Mouse (Mus musculus): ENCODE data around the gene Map3k3. TPM values are rescaled to one million over a fixed set of nuclear protein-coding genes. Genes with fewer than 3 reads are reported as not detected.
"Not testable (repeated sequence)": the region's sequence is repeated elsewhere in the genome, so short reads cannot be mapped to it uniquely, and the experiment has no call there.

Map3k3 gene
- total RNA-seq, 1 experiment = 43.7 TPM

- Histone ChIP-seq H3K9ac (ENCODE audit: insufficient read depth, low read depth, low read length, poor library complexity, severe bottlenecking) (no peak overlapping the region), H3K4me3 (ENCODE audit: insufficient read depth in 1 of 2, low read depth in 1 of 2, low read length in 2 of 2, poor library complexity in 1 of 2, severe bottlenecking in 1 of 2) (no peak overlapping the region), H3K9me3 (ENCODE audit: control insufficient read depth, insufficient read depth, low read depth, low read length) (no peaks in the 10 kb centered on the region), H3K27ac (ENCODE audit: insufficient read depth, low read depth, low read length, poor library complexity, severe bottlenecking) (no peak overlapping the region), H3K4me1 (ENCODE audit: control insufficient read depth in 2 of 2, insufficient read depth in 2 of 2, low read length in 2 of 2, poor library complexity in 1 of 2) (no peaks in the 10 kb centered on the region), H3K36me3 (ENCODE audit: control insufficient read depth, insufficient read depth, low read length, poor library complexity, severe bottlenecking) (no peaks in the 10 kb centered on the region; the same call in 1 of the 2 replicates)
- TF ChIP-seq MAFK (IDR thresholded peaks at IDR 0.05; ENCODE audit: insufficient read depth, low read depth, low read length) (no peak), ZNF384 (IDR thresholded peaks at IDR 0.05; ENCODE audit: low read depth, low read length) (no peak), HCFC1 (IDR thresholded peaks at IDR 0.05; ENCODE audit: borderline replicate concordance, insufficient read depth, low read length) (no peak), ZC3H11A (IDR thresholded peaks at IDR 0.05; ENCODE audit: borderline replicate concordance, low read depth, low read length) (no peak), CHD2 (IDR thresholded peaks at IDR 0.05; ENCODE audit: low read depth, low read length) (no peak)
- in situ Hi-C loops (cut with MboI; ENCODE audit: low sequenced_read_pairs in 2 of 2, unreplicated experiment in 2 of 2) = no loop called here
- no peak for DNase-seq (ENCODE audit: low read depth, low spot score)
Measured at GRCm38 (mm10) chr11:106124784-106125183, 40.4 kb downstream of the Map3k3 start.

- Histone ChIP-seq H3K4me1 (ENCODE audit: control insufficient read depth in 2 of 2, insufficient read depth in 2 of 2, low read length in 2 of 2, poor library complexity in 1 of 2) (no peaks in the 10 kb centered on the region), H3K9me3 (ENCODE audit: control insufficient read depth, insufficient read depth, low read depth, low read length) (no peaks in the 10 kb centered on the region), H3K36me3 (ENCODE audit: control insufficient read depth, insufficient read depth, low read length, poor library complexity, severe bottlenecking) (no peaks in the 10 kb centered on the region; the same call in 1 of the 2 replicates), H3K4me3 (ENCODE audit: insufficient read depth in 1 of 2, low read depth in 1 of 2, low read length in 2 of 2, poor library complexity in 1 of 2, severe bottlenecking in 1 of 2) (no peak overlapping the region), H3K9ac (ENCODE audit: insufficient read depth, low read depth, low read length, poor library complexity, severe bottlenecking) (no peak overlapping the region), H3K27ac (ENCODE audit: insufficient read depth, low read depth, low read length, poor library complexity, severe bottlenecking) (no peak overlapping the region)
- TF ChIP-seq ZNF384 (IDR thresholded peaks at IDR 0.05; ENCODE audit: low read depth, low read length) (no peak), CHD2 (IDR thresholded peaks at IDR 0.05; ENCODE audit: low read depth, low read length) (no peak), MAFK (IDR thresholded peaks at IDR 0.05; ENCODE audit: insufficient read depth, low read depth, low read length) (no peak), ZC3H11A (IDR thresholded peaks at IDR 0.05; ENCODE audit: borderline replicate concordance, low read depth, low read length) (no peak), HCFC1 (IDR thresholded peaks at IDR 0.05; ENCODE audit: borderline replicate concordance, insufficient read depth, low read length) (no peak)
- in situ Hi-C loops (cut with MboI; ENCODE audit: low sequenced_read_pairs in 2 of 2, unreplicated experiment in 2 of 2) = no loop called here
- no peak for DNase-seq (ENCODE audit: low read depth, low spot score)
Measured at GRCm38 (mm10) chr11:106125827-106126226, 41.4 kb downstream of the Map3k3 start.

- DNase-seq (ENCODE audit: low read depth, low spot score); H3K9ac ChIP-seq (ENCODE audit: insufficient read depth, low read depth, low read length, poor library complexity, severe bottlenecking); H3K27ac ChIP-seq (ENCODE audit: insufficient read depth, low read depth, low read length, poor library complexity, severe bottlenecking); H3K4me3 ChIP-seq (ENCODE audit: insufficient read depth in 1 of 2, low read depth in 1 of 2, low read length in 2 of 2, poor library complexity in 1 of 2, severe bottlenecking in 1 of 2); H3K4me1 ChIP-seq (ENCODE audit: control insufficient read depth in 2 of 2, insufficient read depth in 2 of 2, low read length in 2 of 2, poor library complexity in 1 of 2); H3K9me3 ChIP-seq (ENCODE audit: control insufficient read depth, insufficient read depth, low read depth, low read length); in situ Hi-C loops (cut with MboI; ENCODE audit: low sequenced_read_pairs in 2 of 2, unreplicated experiment in 2 of 2); H3K36me3 ChIP-seq (ENCODE audit: control insufficient read depth, insufficient read depth, low read length, poor library complexity, severe bottlenecking): not testable (repeated sequence)
Measured at GRCm38 (mm10) chr11:106126727-106127373, 42.4 kb downstream of the Map3k3 start.

GRCm38 (mm10) chr11:106129477-106129876 lies 45.1 kb downstream of the Map3k3 start:
- Histone ChIP-seq H3K36me3 (ENCODE audit: control insufficient read depth, insufficient read depth, low read length, poor library complexity, severe bottlenecking) (no peaks in the 10 kb centered on the region), H3K27ac (ENCODE audit: insufficient read depth, low read depth, low read length, poor library complexity, severe bottlenecking) (no peak overlapping the region), H3K9ac (ENCODE audit: insufficient read depth, low read depth, low read length, poor library complexity, severe bottlenecking) (no peak overlapping the region), H3K9me3 (ENCODE audit: control insufficient read depth, insufficient read depth, low read depth, low read length) (no peaks in the 10 kb centered on the region), H3K4me1 (ENCODE audit: control insufficient read depth in 2 of 2, insufficient read depth in 2 of 2, low read length in 2 of 2, poor library complexity in 1 of 2) (peaks cover 0 to 4% of the 10 kb centered on the region in 2 experiments; a peak in 1 of 4 replicates), H3K4me3 (ENCODE audit: insufficient read depth in 1 of 2, low read depth in 1 of 2, low read length in 2 of 2, poor library complexity in 1 of 2, severe bottlenecking in 1 of 2) (no peak overlapping the region)
- TF ChIP-seq MAFK (IDR thresholded peaks at IDR 0.05; ENCODE audit: insufficient read depth, low read depth, low read length) = no peak
- TF ChIP-seq CHD2 (IDR thresholded peaks at IDR 0.05; ENCODE audit: low read depth, low read length) = no peak
- TF ChIP-seq HCFC1 (IDR thresholded peaks at IDR 0.05; ENCODE audit: borderline replicate concordance, insufficient read depth, low read length) = no peak
- TF ChIP-seq ZNF384 (IDR thresholded peaks at IDR 0.05; ENCODE audit: low read depth, low read length) = no peak
- no peak for TF ChIP-seq ZC3H11A (IDR thresholded peaks at IDR 0.05; ENCODE audit: borderline replicate concordance, low read depth, low read length)
- in situ Hi-C loops (cut with MboI; ENCODE audit: low sequenced_read_pairs in 2 of 2, unreplicated experiment in 2 of 2) = no loop called here
- DNase-seq (ENCODE audit: low read depth, low spot score) = no peak

GRCm38 (mm10) chr11:106132516-106132915 lies 48.1 kb downstream of the Map3k3 start:
- DNase-seq (ENCODE audit: low read depth, low spot score) = no peak
- no peak overlapping the region for H3K4me3 ChIP-seq (ENCODE audit: insufficient read depth in 1 of 2, low read depth in 1 of 2, low read length in 2 of 2, poor library complexity in 1 of 2, severe bottlenecking in 1 of 2)
- no peaks in the 10 kb centered on the region for H3K36me3 ChIP-seq (ENCODE audit: control insufficient read depth, insufficient read depth, low read length, poor library complexity, severe bottlenecking)
- TF ChIP-seq ZNF384 (IDR thresholded peaks at IDR 0.05; ENCODE audit: low read depth, low read length) (no peak), HCFC1 (IDR thresholded peaks at IDR 0.05; ENCODE audit: borderline replicate concordance, insufficient read depth, low read length) (no peak), ZC3H11A (IDR thresholded peaks at IDR 0.05; ENCODE audit: borderline replicate concordance, low read depth, low read length) (no peak), MAFK (IDR thresholded peaks at IDR 0.05; ENCODE audit: insufficient read depth, low read depth, low read length) (no peak), CHD2 (IDR thresholded peaks at IDR 0.05; ENCODE audit: low read depth, low read length) (no peak)
- in situ Hi-C loops (cut with MboI; ENCODE audit: low sequenced_read_pairs in 2 of 2, unreplicated experiment in 2 of 2) = no loop called here
- H3K9ac ChIP-seq (ENCODE audit: insufficient read depth, low read depth, low read length, poor library complexity, severe bottlenecking) = no peak overlapping the region
- H3K4me1 ChIP-seq (ENCODE audit: control insufficient read depth in 2 of 2, insufficient read depth in 2 of 2, low read length in 2 of 2, poor library complexity in 1 of 2) = peaks cover 6 to 9% of the 10 kb centered on the region in 2 experiments; a peak in 3 of 4 replicates
- no peak overlapping the region for H3K27ac ChIP-seq (ENCODE audit: insufficient read depth, low read depth, low read length, poor library complexity, severe bottlenecking)
- no peaks in the 10 kb centered on the region for H3K9me3 ChIP-seq (ENCODE audit: control insufficient read depth, insufficient read depth, low read depth, low read length)

All from ES-E14 (cell line).